Mouse (Mus musculus): ENCODE measurements around the gene Gm43064. TPM values are rescaled to one million over a fixed set of nuclear protein-coding genes. Genes with fewer than 3 reads are reported as not detected.

The Gm43064 gene
- total RNA-seq (2014; rRNA removed) = 0.47 and 3.2 TPM in 2 replicates
- polyA plus RNA-seq (2015; fragmentation: Nextera tagmentation; extraction: Ambion mirVana) = 0.09 and 0.35 TPM in 2 replicates

GRCm38 (mm10) chr3:103808891-103809798 lies at the start of gene Gm43064, which contains the start of the genes Dclre1b and Ap4b1:
Gene Gm43064 (plus strand): TSS chr3:103809573.
Gene Dclre1b (minus strand): TSS chr3:103809444.
Gene Ap4b1 (plus strand): TSS chr3:103809520.
- peak; percentile 96 for DNase-seq (ENCODE audit: low spot score)
- WGBS = under 1% methylated on average over 63 of the region's 70 CpGs

GRCm38 (mm10) chr3:103766789-103767188 lies 42.6 kb upstream of the Gm43064 start:
- Histone ChIP-seq H3K27ac (ENCODE audit: low read depth, low read length) (no peak overlapping the region), H3K27me3 (ENCODE audit: insufficient read depth, low read length) (no peaks in the 10 kb centered on the region), H3K4me2 (ENCODE audit: low read depth, low read length, poor library complexity, severe bottlenecking) (no peak overlapping the region), H3K9me3 (ENCODE audit: low read length) (no peaks in the 10 kb centered on the region), H3K4me3 (ENCODE audit: low read depth, low read length) (no peak overlapping the region), H3K9ac (replicated peaks; ENCODE audit: low read length, poor library complexity, severe bottlenecking) (no peak overlapping the region), H3K36me3 (ENCODE audit: insufficient read depth, low read length) (peaks cover 19% of the 10 kb centered on the region), H3K4me1 (ENCODE audit: insufficient read depth, low read length) (no peaks in the 10 kb centered on the region)
- ATAC-seq (ENCODE audit: low FRiP score) (no peak), DNase-seq (ENCODE audit: low spot score) (no peak)
- 57% methylated on average over 3 of the region's 3 CpGs for WGBS
- TF ChIP-seq CTCF (IDR thresholded peaks at IDR 0.05) = no peak

More at GRCm38 (mm10) chr3:103808891-103809798, at the start of gene Gm43064, which contains the start of the genes Dclre1b and Ap4b1:
- ATAC-seq (ENCODE audit: low FRiP score) = peak; percentile 98
- H3K36me3 ChIP-seq (ENCODE audit: insufficient read depth, low read length) = peaks cover 8% of the 10 kb centered on the region; the same call in 1 of the 2 replicates
- no peaks in the 10 kb centered on the region; the same call in 1 of the 2 replicates for H3K4me1 ChIP-seq (ENCODE audit: insufficient read depth, low read length)
- H3K27me3 ChIP-seq (ENCODE audit: insufficient read depth, low read length) = no peaks in the 10 kb centered on the region
- H3K4me3 ChIP-seq (ENCODE audit: low read depth, low read length) = peak within 1 kb of the TSS; percentile 60
- peak within 1 kb of the TSS; percentile 79 for H3K4me2 ChIP-seq (ENCODE audit: low read depth, low read length, poor library complexity, severe bottlenecking)
- peak within 1 kb of the TSS; percentile 90 for H3K27ac ChIP-seq (ENCODE audit: low read depth, low read length)
- H3K9ac ChIP-seq (replicated peaks; ENCODE audit: low read length, poor library complexity, severe bottlenecking) = peak within 1 kb of the TSS; percentile 80
- no peak; the same call in 1 of the 2 replicates for TF ChIP-seq CTCF (IDR thresholded peaks at IDR 0.05)
- no peaks in the 10 kb centered on the region for H3K9me3 ChIP-seq (ENCODE audit: low read length)

GRCm38 (mm10) chr3:103771531-103772130 lies 37.7 kb upstream of the Gm43064 start:
- no peak for TF ChIP-seq CTCF (IDR thresholded peaks at IDR 0.05)
- Histone ChIP-seq H3K36me3 (ENCODE audit: insufficient read depth, low read length) (peaks cover 6% of the 10 kb centered on the region), H3K4me1 (ENCODE audit: insufficient read depth, low read length) (no peaks in the 10 kb centered on the region), H3K27me3 (ENCODE audit: insufficient read depth, low read length) (no peaks in the 10 kb centered on the region), H3K4me2 (ENCODE audit: low read depth, low read length, poor library complexity, severe bottlenecking) (no peak overlapping the region), H3K9ac (replicated peaks; ENCODE audit: low read length, poor library complexity, severe bottlenecking) (no peak overlapping the region), H3K9me3 (ENCODE audit: low read length) (no peaks in the 10 kb centered on the region), H3K27ac (ENCODE audit: low read depth, low read length) (no peak overlapping the region), H3K4me3 (ENCODE audit: low read depth, low read length) (no peak overlapping the region)
- ATAC-seq (ENCODE audit: low FRiP score) = no peak
- 59% methylated on average over 9 of the region's 9 CpGs for WGBS
- DNase-seq (ENCODE audit: low spot score) = peak; percentile 49

- DNase-seq (ENCODE audit: low spot score) (no peak), ATAC-seq (ENCODE audit: low FRiP score) (no peak)
- H3K9me3 ChIP-seq (ENCODE audit: low read length) = no peaks in the 10 kb centered on the region
- H3K27ac ChIP-seq (ENCODE audit: low read depth, low read length) = no peak overlapping the region
- no peak overlapping the region for H3K4me3 ChIP-seq (ENCODE audit: low read depth, low read length)
- H3K4me1 ChIP-seq (ENCODE audit: insufficient read depth, low read length) = no peaks in the 10 kb centered on the region
- no peak overlapping the region for H3K9ac ChIP-seq (replicated peaks; ENCODE audit: low read length, poor library complexity, severe bottlenecking)
- TF ChIP-seq CTCF (IDR thresholded peaks at IDR 0.05) = no peak
- WGBS = 77% methylated on average over 4 of the region's 4 CpGs
- H3K4me2 ChIP-seq (ENCODE audit: low read depth, low read length, poor library complexity, severe bottlenecking) = no peak overlapping the region
- H3K36me3 ChIP-seq (ENCODE audit: insufficient read depth, low read length) = peaks cover 6% of the 10 kb centered on the region
- H3K27me3 ChIP-seq (ENCODE audit: insufficient read depth, low read length) = no peaks in the 10 kb centered on the region
Measured at GRCm38 (mm10) chr3:103772846-103773245, 36.5 kb upstream of the Gm43064 start.

- H3K9me3 ChIP-seq (ENCODE audit: low read length) = no peaks in the 10 kb centered on the region
- H3K36me3 ChIP-seq (ENCODE audit: insufficient read depth, low read length) = peaks cover 3% of the 10 kb centered on the region
- H3K27me3 ChIP-seq (ENCODE audit: insufficient read depth, low read length) = no peaks in the 10 kb centered on the region
- H3K4me2 ChIP-seq (ENCODE audit: low read depth, low read length, poor library complexity, severe bottlenecking) = no peak overlapping the region
- no peak overlapping the region for H3K9ac ChIP-seq (replicated peaks; ENCODE audit: low read length, poor library complexity, severe bottlenecking)
- H3K27ac ChIP-seq (ENCODE audit: low read depth, low read length) = no peak overlapping the region
- ATAC-seq (ENCODE audit: low FRiP score) = no peak
- no peak for TF ChIP-seq CTCF (IDR thresholded peaks at IDR 0.05)
- no peaks in the 10 kb centered on the region for H3K4me1 ChIP-seq (ENCODE audit: insufficient read depth, low read length)
- 82% methylated on average over 3 of the region's 3 CpGs for WGBS
- H3K4me3 ChIP-seq (ENCODE audit: low read depth, low read length) = no peak overlapping the region
- DNase-seq (ENCODE audit: low spot score) = no peak
Measured at GRCm38 (mm10) chr3:103773508-103773907, 35.9 kb upstream of the Gm43064 start.

Measured in midbrain, postnatal 0 days (tissue).